Mouse (Mus musculus) erythroblast, embryonic 14.5 days (primary cell): ENCODE data around the gene Fam90a1a.

Source experiments
- GATA1 ChIP-seq: IDR thresholded peaks from 2 replicates; pipeline ENCODE4 v1.6.1; 2012; ENCODE audit warnings: low read length, inconsistent platforms, mixed read lengths
- TAL1 ChIP-seq: IDR thresholded peaks from 3 replicates; pipeline ENCODE4 v1.6.1; 2012; ENCODE audit warnings: low read length, inconsistent platforms, mixed read lengths

- TF ChIP-seq GATA1 = no peak
- no peak for TF ChIP-seq TAL1
These were observed 12.1 kb upstream of the Fam90a1a start, which contains the start of gene Defb13 for GRCm38 (mm10) chr8:21946462-21946861.
